Mouse (Mus musculus): ENCODE results near the gene Mical3. TPM values are rescaled to one million over a fixed set of nuclear protein-coding genes. Genes with fewer than 3 reads are reported as not detected.

The Mical3 gene
- total RNA-seq, 1 experiment from 2014 or later, result 24.3 TPM

GRCm38 (mm10) chr6:120986172-120986571 is 144.6 kb downstream of the Mical3 start:
- ATAC-seq (replicated peaks; ENCODE audit: low read depth, poor library complexity, severe bottlenecking), result no peak

GRCm38 (mm10) chr6:120982314-120982713 is 148.5 kb downstream of the Mical3 start:
- peak; percentile 28; the same call in 1 of the 2 replicates for ATAC-seq (replicated peaks; ENCODE audit: low read depth, poor library complexity, severe bottlenecking)

- ATAC-seq (replicated peaks; ENCODE audit: low read depth, poor library complexity, severe bottlenecking), result peak; percentile 64
These were observed 149.3 kb downstream of the Mical3 start for GRCm38 (mm10) chr6:120981537-120981936.

GRCm38 (mm10) chr6:120978019-120978621 is 152.7 kb downstream of the Mical3 start:
- ATAC-seq (replicated peaks; ENCODE audit: low read depth, poor library complexity, severe bottlenecking), result 0 out of 2 replicates have a peak, but pooled peaks have one; percentile 40

- ATAC-seq (replicated peaks; ENCODE audit: low read depth, poor library complexity, severe bottlenecking), result no peak
These were observed 153.8 kb downstream of the Mical3 start for GRCm38 (mm10) chr6:120976991-120977390.

- ATAC-seq (replicated peaks; ENCODE audit: low read depth, poor library complexity, severe bottlenecking), result no peak
These were observed 154.7 kb downstream of the Mical3 start for GRCm38 (mm10) chr6:120976097-120976496.

GRCm38 (mm10) chr6:120971797-120972590 is 158.8 kb downstream of the Mical3 start:
- peak; percentile 99 for ATAC-seq (replicated peaks; ENCODE audit: low read depth, poor library complexity, severe bottlenecking)

GRCm38 (mm10) chr6:120970939-120971796 is 159.6 kb downstream of the Mical3 start:
- ATAC-seq (replicated peaks; ENCODE audit: low read depth, poor library complexity, severe bottlenecking), result no peak

- no peak for ATAC-seq (replicated peaks; ENCODE audit: low read depth, poor library complexity, severe bottlenecking)
These were observed 165.0 kb downstream of the Mical3 start for GRCm38 (mm10) chr6:120965814-120966213.

- ATAC-seq (replicated peaks; ENCODE audit: low read depth, poor library complexity, severe bottlenecking), result no peak
These were observed 166.6 kb downstream of the Mical3 start for GRCm38 (mm10) chr6:120964179-120964578.

- ATAC-seq (replicated peaks; ENCODE audit: low read depth, poor library complexity, severe bottlenecking), result no peak
These were observed 170.3 kb downstream of the Mical3 start for GRCm38 (mm10) chr6:120960338-120961030.

- ATAC-seq (replicated peaks; ENCODE audit: low read depth, poor library complexity, severe bottlenecking), result peak; percentile 13; the same call in 1 of the 2 replicates
These were observed 173.5 kb downstream of the Mical3 start for GRCm38 (mm10) chr6:120957331-120957730.

- ATAC-seq (replicated peaks; ENCODE audit: low read depth, poor library complexity, severe bottlenecking), result peak; percentile 65
These were observed 174.3 kb downstream of the Mical3 start for GRCm38 (mm10) chr6:120956259-120957161.

- peak; percentile 60 for ATAC-seq (replicated peaks; ENCODE audit: low read depth, poor library complexity, severe bottlenecking)
These were observed 175.6 kb downstream of the Mical3 start for GRCm38 (mm10) chr6:120955215-120955614.

- ATAC-seq (replicated peaks; ENCODE audit: low read depth, poor library complexity, severe bottlenecking), result no peak
These were observed 176.6 kb downstream of the Mical3 start for GRCm38 (mm10) chr6:120954241-120954640.

GRCm38 (mm10) chr6:120952475-120952874 is 178.3 kb downstream of the Mical3 start:
- ATAC-seq (replicated peaks; ENCODE audit: low read depth, poor library complexity, severe bottlenecking), result no peak

- ATAC-seq (replicated peaks; ENCODE audit: low read depth, poor library complexity, severe bottlenecking), result no peak
These were observed 179.5 kb downstream of the Mical3 start for GRCm38 (mm10) chr6:120951311-120951710.

GRCm38 (mm10) chr6:120945510-120945909 is 185.3 kb downstream of the Mical3 start:
- no peak for ATAC-seq (replicated peaks; ENCODE audit: low read depth, poor library complexity, severe bottlenecking)

GRCm38 (mm10) chr6:120943964-120944363 is 186.8 kb downstream of the Mical3 start:
- ATAC-seq (replicated peaks; ENCODE audit: low read depth, poor library complexity, severe bottlenecking), result no peak
